Mouse (Mus musculus) 416B (cell line): ENCODE measurements around the gene Nans.

Experiments used
- DNase-seq: peaks from one replicate; pipeline ENCODE4 v3.0.0; 2011; ENCODE audit warnings: low read depth

The Nans gene

DNA sequence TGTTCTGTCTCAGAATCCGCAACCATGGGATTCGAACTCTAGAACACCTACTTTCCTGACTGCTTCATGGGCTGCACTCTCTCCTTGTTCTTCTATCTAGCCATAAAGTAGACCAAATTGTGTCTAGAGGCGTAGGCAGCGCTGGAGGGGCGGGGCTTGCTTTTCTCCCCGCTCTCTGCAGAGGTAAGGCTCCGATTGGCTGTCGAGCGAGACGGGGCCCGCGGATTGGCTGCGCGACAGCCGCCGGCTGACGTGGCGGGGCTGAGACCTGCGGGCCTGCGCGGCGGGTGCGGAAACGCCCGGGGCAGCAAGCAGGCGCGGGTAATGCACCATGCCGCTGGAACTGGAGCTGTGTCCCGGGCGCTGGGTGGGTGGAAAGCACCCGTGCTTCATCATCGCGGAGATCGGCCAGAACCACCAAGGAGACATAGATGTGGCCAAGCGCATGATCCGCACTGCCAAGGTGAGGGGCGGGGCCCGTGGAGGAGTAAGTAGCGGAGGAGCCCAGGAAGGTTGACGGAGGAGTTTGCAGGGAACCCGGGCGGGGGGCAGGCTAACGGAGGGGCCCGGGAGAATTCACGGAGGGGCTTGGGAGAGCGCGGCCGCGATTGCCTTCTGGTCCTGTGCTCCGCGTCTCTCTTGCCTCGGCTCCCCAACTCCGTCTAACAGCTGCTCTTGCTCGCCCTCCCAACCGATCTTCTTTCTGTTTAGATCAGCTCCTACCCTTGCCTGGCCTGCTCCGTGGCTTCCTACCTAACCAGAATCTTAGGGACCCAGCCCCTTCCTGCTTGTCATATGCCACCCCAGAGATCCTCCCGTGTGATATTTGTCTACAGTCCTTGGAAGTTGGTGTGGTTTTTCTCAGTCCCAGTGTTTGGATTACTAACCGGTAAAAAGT, at the start of gene Nans:
Gene Nans, plus strand, starts transcription at position 221 of the 898 bp plus-strand sequence.
- peak; percentile 96 for DNase-seq

DNA sequence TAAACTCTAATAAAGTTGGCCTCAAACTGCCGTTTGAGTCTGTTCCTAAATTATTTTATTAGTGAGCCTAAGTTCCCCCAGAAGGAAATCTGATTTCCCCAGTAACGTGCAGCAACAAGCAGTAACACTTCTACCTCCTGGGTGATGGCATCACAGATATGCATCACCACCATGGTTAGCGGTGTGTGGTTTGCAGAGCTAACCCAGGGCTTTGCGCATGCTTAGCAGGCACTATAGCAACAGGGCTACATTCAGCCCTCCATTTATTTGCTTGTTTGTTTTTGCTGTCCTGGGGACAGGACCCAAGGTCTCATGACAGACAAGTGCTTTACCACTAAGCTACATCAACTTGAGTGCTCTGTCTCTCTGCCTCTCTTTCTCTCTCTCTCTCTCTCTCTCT, 46.5 kb upstream of the Nans start:
- peak; percentile 75 for DNase-seq

DNA sequence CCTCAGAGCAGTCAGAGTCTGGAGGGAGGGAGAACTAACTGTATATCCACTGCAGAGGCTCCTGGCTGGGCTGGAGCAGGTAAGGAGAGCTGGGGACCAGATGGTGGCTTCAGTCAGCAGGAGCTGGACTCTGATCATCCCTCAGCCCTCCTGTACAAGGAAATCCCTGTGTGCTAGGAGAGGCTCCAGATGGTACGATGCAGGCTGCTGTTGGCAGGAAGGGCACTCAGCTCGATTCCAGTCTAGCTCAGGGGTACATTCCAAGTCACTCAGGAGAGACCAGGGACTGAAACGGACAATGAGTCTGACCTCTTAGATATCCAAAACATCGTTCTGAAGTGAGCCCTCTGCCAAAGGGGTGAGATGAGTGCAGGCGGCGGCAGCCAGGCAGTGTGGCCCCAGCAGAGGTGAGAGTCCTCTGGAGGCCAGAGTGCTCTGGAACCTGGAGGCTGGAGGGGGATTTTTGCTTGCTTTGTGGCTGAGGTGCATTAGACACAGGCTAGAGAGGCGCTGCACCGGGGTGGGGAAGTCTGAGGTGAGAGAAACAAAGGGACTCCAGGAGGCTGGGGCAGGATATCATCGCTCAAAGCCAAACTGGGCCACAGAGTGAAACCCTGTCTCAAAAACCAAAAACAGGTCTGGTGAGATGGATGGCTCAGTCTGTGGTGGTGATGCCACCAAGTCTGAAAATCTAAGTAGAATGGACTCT, 43.7 kb upstream of the Nans start:
- DNase-seq, result no peak

DNA sequence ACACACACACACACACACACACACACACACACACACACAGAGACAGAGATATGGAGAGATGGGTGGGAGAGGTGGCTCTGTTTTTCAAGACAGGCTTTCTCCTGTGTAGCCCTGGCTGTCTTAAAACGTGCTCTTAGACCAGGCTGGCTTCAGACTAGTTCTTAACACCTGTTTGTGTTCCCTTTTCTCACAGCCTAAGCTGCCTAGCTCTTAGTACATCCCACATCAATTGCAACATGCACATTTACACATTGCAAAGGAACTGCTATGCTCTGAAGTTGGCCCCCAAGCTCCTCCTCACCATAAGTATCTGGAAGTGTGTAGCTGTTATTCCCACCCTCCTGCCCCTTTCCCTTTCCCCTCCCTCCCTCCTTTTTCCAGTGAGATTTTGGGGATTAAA, 41.6 kb upstream of the Nans start:
- peak; percentile 40 for DNase-seq

DNA sequence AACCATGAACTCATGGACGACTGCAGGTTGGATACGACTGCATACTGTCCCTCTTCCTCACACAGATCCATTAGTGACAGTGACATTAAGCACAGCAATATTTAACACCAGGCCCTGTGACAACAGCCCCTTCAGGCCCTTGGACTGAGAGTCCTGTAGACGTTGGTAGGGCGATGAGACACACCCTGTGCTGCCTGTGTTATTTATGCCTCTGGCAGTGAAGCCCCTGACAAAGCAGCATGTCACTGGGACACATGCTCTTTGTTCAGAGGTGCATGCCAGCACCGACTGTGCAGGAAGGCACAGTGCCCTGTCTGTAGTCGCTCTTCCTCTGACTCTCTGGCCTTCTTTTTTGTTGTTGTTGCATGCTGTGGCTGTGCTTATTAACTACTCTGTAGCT, 40.2 kb upstream of the Nans start:
- no peak for DNase-seq

DNA sequence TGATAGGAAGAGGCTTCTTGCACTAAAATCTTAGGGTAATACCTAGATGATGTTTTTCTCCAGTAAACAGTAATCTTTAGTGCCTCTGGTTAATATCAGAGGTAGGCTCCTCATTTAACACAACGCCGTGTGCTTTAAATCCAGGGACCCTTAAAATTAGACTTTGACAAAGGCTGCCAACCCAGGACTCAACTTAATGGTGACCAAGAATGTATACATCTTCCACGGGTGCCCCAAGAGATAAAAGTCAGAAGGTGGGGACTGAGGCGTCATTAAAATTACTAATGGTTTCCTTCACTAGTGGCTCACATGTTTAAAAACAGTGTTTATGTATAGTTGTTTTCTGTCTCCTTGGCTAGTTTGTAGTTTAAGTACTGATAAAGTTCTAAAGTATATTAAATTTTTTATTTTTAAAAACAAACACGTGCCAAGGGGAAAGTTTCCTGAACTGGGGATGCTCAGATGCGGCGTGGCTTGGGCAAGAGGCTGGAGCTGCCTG, 39.0 kb upstream of the Nans start:
- no peak for DNase-seq

DNA sequence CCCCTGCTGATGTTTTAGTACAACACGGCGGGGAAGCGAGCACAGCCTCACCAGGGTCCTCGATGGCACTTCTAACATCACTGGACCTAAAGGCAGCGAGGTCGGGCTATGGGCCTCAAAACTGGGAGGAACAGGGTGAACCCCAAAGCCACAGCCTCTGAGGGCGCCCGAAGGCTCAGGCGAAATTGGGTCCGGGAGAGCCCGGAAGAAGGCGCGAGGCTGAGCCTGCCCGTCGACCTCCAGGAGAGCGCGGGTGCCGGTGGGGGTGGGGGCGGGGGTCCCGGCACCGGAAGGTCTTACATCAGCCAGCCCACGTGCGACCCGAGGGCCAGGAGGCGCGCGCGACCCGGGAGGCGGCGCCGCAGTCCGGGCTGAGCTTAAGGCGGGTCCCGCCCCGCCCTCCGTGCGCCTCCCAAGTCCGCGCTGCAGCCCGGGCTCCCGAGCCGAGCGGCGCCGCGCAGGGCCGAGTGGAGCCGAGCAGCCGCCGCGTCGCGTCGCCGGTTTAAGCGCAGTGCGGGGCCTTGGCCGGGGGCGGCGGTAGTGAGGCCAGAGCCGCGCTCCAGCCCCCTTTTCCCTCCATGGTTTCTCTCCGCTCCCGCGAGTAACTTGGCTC, 38.4 kb upstream of the Nans start, which contains the start of gene Anp32b:
Gene Anp32b, plus strand, starts transcription at position 384 of the 613 bp plus-strand sequence.
- DNase-seq, result peak; percentile 95

DNA sequence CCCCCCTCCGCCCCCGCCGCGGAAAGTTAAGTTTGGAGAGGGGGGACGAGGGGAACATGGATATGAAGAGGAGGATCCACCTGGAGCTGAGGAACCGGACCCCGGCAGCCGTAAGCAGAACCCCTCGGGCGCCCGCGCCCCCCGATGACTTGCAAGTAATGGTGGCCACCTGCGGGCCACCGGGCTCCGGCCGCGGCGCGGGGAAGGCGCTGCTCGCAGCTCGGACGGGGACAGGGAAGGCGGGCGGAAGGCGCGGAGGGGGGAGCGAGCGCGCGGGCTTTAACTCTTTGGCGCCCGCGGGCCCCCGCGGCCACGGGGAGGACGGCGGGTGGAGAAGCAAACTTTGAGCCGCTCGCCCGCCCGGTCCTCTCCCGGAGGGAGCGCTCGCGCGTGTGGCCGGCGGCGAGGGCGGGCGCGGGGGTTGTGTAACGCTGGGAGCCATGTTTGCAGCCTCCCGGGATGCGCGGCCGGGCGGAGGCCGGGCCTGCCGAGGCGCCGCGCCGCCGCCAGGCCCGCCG, 37.7 kb upstream of the Nans start:
- DNase-seq, result peak; percentile 58

DNA sequence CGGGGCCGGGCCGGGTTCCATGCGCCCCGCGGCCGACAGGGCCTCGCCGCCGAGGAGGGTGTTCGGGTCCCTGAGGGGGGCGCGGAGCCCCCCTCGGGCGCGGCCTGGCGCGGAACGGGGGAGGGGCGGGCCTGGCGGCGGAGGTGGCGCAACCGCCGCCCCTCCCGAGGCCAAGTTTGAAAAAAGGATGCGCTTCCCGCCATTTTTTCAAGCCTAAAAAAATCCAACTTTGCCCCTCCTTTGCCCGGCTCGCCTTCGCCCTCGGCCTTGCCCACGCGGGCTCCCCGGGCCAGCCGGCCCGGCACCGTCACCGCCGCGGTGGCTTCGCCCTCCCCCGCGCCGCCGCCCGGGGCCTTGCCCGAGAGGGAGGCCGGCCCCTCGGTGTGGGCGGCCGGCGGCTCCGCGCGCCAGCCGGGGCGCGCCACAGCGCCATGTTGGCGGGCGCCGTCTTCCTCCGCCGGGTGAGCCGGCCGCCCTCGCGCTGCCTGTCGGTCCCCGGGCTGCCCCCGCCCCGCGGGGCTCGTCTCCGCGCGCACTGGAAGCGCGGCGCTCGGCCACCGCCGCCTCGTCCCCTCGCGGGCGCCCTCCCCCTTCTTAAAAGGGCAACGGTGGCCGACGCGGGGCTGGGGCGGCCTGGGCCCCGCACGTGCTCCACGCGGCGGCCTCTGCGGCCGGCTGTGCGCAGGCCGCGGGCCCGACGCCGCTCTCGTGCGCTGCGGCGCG, 37.1 kb upstream of the Nans start:
- peak; percentile 72 for DNase-seq

DNA sequence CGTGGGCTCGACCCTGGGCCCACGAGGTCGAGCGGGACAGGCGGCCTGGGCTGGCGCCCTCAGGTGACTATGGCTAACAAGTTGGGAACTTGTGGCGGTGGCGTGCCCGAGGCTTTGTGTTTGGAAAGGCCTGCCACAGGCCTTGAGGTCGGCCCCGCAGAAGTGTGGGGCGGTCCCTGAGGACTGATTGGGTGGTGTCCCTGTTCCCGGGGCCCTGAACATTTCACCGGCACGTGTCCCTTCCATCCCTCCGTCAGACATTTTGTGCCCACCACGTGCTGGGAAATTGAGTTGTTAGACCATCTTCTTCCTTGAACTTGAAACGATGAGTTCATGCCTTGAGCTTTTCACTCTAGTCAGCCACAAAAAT, 36.6 kb upstream of the Nans start:
- DNase-seq, result peak; percentile 90

DNA sequence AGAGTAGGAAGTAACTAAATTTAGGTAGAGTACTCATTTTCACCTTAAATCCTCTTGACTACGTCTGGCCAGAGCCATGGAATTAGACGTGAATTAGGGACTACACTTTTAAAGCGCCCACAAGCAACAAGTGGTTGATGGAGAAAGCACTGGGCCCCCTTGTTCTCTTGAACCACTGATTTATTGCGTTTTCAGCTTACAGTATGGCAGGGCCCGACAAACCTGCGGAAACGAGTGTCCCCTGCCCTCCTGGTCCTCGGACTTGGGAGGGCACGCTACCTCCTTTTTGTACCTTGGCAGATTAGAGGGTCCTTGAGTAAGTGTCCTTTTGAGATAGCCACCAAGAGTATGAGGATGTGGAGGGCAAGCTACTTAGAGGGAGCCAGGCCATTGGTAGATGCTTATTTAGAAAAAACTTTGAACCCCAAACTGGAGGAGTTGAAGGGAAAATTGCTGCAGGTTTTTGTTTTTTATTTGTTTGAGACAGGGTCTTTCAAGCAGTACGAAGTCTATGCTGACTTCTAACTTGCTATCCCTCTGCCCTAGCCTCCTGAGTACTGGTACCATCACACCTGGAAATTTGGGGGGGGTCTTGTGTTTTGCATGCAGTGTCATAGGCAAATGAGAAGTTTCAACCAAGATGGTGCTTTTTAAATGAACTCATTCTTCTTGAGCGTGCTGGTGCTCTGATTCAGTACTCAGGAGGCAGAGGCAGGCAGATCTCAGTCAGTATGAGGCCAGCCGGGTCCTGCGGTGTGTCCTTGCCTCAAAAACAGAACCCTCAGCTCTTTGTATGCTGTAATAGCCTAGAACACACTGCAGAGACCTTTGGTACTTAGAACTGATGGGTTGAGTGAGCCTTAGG, 36.0 kb upstream of the Nans start:
- DNase-seq, result peak; percentile 47

DNA sequence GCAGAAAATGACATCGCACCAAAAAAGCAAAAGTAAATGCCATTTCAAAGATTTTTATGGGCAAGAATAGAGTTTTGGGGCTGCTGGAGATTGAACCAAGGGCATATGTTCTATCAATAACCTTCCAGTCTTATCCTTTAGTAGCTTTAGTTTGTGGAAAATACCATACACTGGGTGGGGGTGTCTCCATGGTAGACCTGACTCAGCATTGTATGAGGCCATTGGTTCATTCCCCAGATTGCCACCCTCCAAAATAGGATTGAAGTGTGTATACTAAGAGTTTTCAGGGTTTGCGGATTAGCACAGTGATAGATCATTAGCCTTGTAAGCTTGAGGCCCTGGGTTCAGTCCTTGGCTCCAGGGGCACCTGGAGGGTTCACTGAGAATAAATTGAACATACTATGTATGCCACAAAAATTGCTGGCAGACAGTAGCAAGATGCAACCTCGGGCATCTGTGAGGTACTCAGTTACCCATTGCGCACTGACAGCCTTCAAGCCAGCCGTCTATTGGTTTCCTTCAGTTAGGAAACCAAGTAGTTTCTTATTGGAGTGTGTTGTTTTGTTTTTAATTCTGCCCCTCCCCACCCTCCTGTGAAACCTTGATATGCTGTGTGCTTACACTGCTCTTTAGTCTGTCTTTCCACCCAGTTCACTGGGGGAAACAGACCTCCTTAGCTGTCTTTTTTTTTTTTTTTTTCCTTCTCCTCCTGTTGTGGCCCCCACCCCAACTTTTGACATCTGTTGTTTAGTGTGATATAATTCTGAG, 34.8 kb upstream of the Nans start:
- peak; percentile 52 for DNase-seq

DNA sequence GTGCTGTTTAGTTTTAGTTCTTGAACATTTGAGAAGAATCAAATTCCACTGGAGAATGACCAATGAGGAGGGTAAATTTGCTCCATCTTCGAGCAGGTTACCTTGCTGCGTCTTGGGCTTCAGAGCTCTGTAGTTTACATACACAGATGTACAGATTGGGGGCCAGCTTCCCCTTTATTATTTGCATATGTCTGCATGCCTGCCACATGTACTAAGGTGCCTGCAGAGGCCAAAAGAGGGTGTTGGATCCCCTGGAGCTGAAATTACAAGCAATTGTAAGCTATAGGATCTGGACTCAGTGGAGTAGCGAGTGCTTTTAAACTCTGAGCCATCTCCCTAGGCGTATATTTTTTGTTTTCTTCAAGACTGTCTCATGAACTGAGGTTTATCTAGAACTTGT, 32.3 kb upstream of the Nans start:
- no peak for DNase-seq

DNA sequence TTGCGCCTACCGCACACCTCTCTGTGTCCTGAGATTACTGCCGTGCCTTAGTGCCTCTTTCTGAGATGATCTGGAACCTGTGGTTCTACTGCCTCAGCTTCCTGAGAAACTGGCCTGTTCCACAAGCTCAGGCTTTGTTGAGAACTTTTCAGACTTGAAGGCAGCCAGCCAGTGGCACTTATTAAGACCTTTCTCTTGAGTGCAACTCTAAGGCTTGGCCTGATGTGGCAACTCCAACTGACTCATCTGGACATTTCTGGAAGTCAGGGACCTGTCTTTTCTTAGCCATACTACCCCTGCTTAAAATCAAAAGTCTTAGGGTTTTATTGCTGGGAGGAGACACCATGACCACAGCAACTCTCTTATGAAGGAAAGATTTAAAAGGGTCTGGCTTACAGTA, 31.9 kb upstream of the Nans start:
- DNase-seq, result peak; percentile 62

DNA sequence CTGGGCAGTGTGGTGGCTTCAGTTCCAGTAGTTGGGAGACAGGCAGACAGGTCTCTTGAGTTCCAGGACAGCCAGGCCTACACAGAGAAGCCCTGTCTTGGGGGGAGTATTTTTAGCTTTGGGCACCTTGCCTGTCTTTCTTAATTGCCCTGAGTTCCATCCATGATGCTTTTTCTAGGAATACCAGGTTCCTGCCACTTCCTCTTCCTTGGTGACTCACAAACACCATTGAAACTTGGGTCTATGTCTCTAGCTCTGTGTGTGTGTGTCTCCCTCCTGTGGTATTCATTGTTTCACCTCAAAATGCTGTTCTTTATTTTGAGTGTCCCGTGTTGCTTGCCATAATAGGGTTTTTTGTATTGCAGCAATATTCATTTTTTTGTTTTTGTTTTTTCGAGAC, 30.6 kb upstream of the Nans start:
- DNase-seq, result peak; percentile 62

DNA sequence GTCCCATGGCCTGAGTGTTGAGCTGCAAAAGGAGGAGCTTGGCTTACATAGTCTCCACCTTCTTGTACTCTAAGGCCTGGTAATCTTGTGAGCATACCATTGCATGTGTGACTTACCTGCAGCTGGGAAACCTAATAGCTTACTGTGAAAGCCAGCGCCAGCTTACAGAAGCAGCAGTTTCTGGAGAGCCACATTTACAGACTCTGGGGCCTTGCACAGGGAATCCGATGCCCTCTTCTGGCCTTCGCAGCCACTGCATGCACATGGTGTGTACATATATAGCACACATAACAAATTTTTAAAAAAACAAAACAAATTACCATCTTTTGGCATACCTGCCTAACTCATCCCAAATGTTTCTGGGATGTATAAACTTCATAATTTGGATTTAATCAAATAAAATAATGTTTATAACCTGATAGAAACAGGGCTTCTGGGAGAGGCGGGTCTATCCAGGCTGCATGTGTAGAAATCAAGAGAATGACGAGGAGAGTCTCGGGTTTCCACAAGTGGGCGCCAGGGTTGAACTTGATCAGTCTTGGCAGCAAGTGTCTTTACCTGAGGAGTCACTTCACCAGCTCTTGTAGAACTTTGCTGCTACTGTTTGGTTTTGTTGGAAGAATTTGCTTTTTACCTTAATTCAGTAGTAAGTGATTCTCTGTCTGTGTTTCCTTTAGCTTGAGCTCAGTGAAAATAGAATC, 25.8 kb upstream of the Nans start:
- DNase-seq, result peak; percentile 75

DNA sequence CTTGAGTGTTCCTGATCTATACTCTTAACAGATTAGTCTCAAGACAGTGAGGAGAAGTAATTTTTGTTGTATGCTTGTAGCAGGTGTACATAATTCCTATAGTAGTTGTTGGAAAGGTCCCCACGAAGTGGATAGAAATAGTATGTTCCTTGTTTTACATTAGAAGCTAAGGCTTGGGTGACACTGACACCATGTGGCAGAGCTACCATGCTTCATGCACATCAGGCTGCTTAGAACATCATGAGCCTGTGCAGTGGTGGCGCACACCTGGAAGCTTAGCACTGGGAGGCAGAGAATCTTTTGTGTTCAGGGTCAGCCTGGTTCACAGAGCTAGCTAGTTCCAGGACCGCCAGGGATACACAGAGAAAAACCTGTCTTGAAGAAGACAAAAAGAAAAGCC, 23.3 kb upstream of the Nans start:
- no peak for DNase-seq

DNA sequence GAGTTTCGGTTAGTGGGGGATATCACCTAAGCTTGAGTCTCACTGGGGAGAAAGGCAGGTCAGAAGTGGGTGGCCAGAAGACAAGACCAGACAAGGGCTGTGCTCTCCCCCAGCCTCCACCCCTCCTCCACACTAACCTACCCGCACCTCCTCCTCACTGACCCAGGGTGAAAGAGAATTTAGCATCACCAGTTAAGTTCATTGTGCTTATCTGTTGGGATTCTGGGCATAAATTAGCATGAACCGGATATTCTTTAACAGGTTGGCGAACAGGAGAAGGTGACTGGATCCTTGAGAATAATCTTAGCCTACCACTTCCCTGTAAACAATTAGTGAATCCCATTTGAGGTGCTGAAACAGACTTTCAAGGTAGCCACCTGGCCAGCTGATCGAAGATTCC, 13.9 kb upstream of the Nans start:
- no peak for DNase-seq

DNA sequence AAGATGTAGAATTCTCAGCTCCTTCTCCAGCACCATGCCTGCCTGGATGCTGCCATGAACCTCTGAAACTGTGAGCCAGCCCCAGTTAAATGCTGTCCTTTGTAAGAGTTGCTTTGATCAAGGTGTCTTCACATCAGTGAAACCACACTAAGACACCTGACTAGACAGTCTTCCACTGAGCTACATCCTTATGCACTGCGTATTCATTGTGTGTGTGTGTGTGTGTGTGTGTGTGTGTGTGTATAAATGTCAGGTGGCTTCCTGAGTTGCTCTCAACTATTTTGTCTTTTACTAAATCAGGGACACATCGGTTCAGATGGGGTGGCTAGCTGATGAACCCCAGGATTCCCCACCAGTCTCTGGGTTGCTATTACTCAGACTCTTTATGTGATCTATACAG, 10.0 kb upstream of the Nans start:
- no peak for DNase-seq
